Mouse (Mus musculus): ENCODE results near the gene Npas2. TPM values are rescaled to one million over a fixed set of nuclear protein-coding genes. Genes with fewer than 3 reads are reported as not detected.

Npas2 gene
- polyA plus RNA-seq, 1 experiment = 4.5 TPM

DNA sequence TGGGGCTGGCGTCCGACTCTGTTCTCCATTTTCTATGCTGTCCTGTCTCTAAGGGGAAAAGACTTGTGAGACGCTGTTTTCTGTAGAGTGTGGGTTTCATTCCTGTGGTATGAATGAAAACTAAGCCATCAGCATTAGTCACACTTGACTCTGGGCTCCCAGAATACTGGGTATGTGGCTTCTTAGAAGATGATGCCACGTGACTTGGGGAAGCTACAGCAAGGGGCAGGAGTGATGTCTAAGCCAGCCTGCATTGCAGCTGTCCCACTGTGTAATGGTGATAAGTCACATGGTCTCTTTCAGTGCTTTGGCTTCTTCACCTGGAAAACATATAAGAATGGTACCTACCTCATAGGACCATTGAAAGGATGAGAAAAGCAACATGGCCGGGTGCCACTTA lies 88.4 kb downstream of the Npas2 start:
- no peak overlapping the region for H3K27ac ChIP-seq (ENCODE audit: insufficient read depth, low read depth, low read length)
- no peak for DNase-seq

DNA sequence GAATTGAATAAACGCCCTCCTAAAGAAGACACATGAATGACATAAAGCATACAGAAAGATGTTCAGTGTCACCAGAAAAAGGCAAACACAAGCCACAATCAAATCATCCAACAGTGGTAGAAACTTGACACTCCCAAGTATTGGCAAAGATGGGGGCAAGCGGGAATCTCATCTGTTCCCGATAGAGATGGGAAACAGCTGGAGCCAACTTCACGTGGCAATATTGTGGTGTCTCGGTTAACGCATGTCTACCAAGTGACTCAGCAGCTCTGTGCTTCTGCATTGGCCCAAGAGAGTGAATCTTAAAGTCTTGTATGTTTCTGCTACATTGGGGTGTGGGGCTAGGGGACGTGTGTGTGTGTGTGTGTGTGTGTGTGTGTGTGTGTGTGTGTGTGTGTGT lies 89.8 kb downstream of the Npas2 start:
- 66% methylated on average over 7 of the region's 7 CpGs for WGBS
- Histone ChIP-seq H3K27ac (ENCODE audit: insufficient read depth, low read depth, low read length) (no peak overlapping the region), H3K36me3 (ENCODE audit: control insufficient read depth, insufficient read depth, low read length) (no peaks in the 10 kb centered on the region), H3K27me3 (replicated peaks; ENCODE audit: control insufficient read depth, insufficient read depth, low read length) (no peaks in the 10 kb centered on the region), H3K4me3 (ENCODE audit: insufficient read depth, low read depth, low read length) (no peak overlapping the region), H3K4me1 (ENCODE audit: control insufficient read depth, insufficient read depth, low read length) (no peaks in the 10 kb centered on the region)
- TF ChIP-seq POLR2A (IDR thresholded peaks at IDR 0.05; ENCODE audit: low read depth, low read length) (no peak), CTCF (conservative IDR thresholded peaks at IDR 0.05; ENCODE audit: insufficient read depth, insufficient read length, low read depth, low read length) (no peak)
- no peak for DNase-seq

More for the DNA sequence above, 88.4 kb downstream of the Npas2 start:
- WGBS = 87% methylated on average over 5 of the region's 5 CpGs
- Histone ChIP-seq H3K36me3 (ENCODE audit: control insufficient read depth, insufficient read depth, low read length) (no peaks in the 10 kb centered on the region), H3K27me3 (replicated peaks; ENCODE audit: control insufficient read depth, insufficient read depth, low read length) (no peaks in the 10 kb centered on the region), H3K4me1 (ENCODE audit: control insufficient read depth, insufficient read depth, low read length) (no peaks in the 10 kb centered on the region), H3K4me3 (ENCODE audit: insufficient read depth, low read depth, low read length) (no peak overlapping the region)
- TF ChIP-seq POLR2A (IDR thresholded peaks at IDR 0.05; ENCODE audit: low read depth, low read length) = no peak
- no peak for TF ChIP-seq CTCF (conservative IDR thresholded peaks at IDR 0.05; ENCODE audit: insufficient read depth, insufficient read length, low read depth, low read length)

DNA sequence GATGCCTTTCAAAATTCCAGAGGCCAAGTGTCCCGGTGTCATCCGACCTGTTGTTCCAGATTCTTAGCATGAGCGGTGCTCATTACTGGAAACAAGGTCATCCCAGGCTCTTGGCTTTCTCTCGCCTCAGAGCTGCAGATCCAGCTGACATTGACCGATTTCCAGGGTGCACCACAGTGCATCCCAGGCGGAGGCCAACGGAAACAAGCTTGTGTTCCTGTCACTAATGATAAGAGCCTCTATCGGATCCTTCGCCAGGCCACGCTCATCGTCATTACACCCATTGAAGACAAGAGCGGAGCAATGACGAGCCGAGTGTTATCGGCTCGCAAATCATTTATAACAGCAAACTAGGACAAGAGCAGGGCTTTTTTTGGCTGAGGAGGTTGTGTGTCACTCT lies 91.3 kb downstream of the Npas2 start:
- TF ChIP-seq POLR2A (IDR thresholded peaks at IDR 0.05; ENCODE audit: low read depth, low read length) = no peak
- TF ChIP-seq CTCF (conservative IDR thresholded peaks at IDR 0.05; ENCODE audit: insufficient read depth, insufficient read length, low read depth, low read length) = no peak
- no peaks in the 10 kb centered on the region for H3K36me3 ChIP-seq (ENCODE audit: control insufficient read depth, insufficient read depth, low read length)
- peak; percentile 77 for DNase-seq
- H3K4me1 ChIP-seq (ENCODE audit: control insufficient read depth, insufficient read depth, low read length) = no peaks in the 10 kb centered on the region
- no peaks in the 10 kb centered on the region for H3K27me3 ChIP-seq (replicated peaks; ENCODE audit: control insufficient read depth, insufficient read depth, low read length)
- no peak overlapping the region for H3K27ac ChIP-seq (ENCODE audit: insufficient read depth, low read depth, low read length)
- no peak overlapping the region for H3K4me3 ChIP-seq (ENCODE audit: insufficient read depth, low read depth, low read length)
- 75% methylated on average over 16 of the region's 16 CpGs for WGBS

DNA sequence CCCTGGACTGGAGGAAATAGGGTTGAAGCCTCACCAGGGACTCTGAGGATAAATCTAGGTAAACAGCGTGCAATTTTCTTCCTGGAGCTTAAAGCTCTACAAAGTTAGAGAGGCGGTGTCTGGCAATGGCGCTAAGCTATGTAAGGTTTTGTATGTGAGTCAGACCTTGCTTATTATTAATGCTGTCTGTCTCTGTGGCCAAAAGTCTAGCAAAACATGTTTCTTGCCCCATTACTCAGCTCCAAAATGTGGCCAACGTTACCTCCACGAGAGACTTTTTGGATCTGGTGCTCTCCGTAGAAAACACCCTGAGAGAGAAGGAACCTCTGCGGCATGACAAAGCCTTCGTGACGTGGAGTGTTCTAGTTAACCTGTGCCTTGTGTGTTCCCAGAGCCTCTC lies 93.5 kb downstream of the Npas2 start:
- H3K27me3 ChIP-seq (replicated peaks; ENCODE audit: control insufficient read depth, insufficient read depth, low read length) = no peaks in the 10 kb centered on the region
- H3K4me1 ChIP-seq (ENCODE audit: control insufficient read depth, insufficient read depth, low read length) = no peaks in the 10 kb centered on the region
- DNase-seq = no peak
- no peak for TF ChIP-seq CTCF (conservative IDR thresholded peaks at IDR 0.05; ENCODE audit: insufficient read depth, insufficient read length, low read depth, low read length)
- TF ChIP-seq POLR2A (IDR thresholded peaks at IDR 0.05; ENCODE audit: low read depth, low read length) = no peak
- 94% methylated on average over 9 of the region's 9 CpGs for WGBS
- H3K36me3 ChIP-seq (ENCODE audit: control insufficient read depth, insufficient read depth, low read length) = no peaks in the 10 kb centered on the region
- H3K27ac ChIP-seq (ENCODE audit: insufficient read depth, low read depth, low read length) = no peak overlapping the region
- no peak overlapping the region for H3K4me3 ChIP-seq (ENCODE audit: insufficient read depth, low read depth, low read length)

DNA sequence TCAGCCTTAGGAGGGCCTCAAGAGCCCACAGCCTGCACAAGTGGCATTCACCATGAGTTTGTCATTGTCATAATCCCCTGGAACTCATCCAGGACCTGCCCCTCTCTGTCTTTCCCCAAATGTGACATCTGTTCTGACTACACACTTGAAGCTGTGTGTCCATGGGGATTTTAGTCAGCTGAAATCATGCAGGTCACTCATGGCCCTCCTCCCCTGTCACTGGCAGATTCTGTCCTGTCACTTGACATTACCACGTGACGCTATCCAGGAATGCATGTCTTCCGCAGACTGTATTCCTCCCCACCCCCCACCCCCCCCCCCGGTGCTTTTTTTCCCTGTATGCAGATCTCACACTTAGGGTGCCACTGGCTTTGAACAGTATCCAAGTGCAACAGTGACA lies 94.3 kb downstream of the Npas2 start:
- DNase-seq = peak; percentile 15
- Histone ChIP-seq H3K36me3 (ENCODE audit: control insufficient read depth, insufficient read depth, low read length) (no peaks in the 10 kb centered on the region), H3K4me3 (ENCODE audit: insufficient read depth, low read depth, low read length) (no peak overlapping the region), H3K27ac (ENCODE audit: insufficient read depth, low read depth, low read length) (no peak overlapping the region), H3K27me3 (replicated peaks; ENCODE audit: control insufficient read depth, insufficient read depth, low read length) (no peaks in the 10 kb centered on the region), H3K4me1 (ENCODE audit: control insufficient read depth, insufficient read depth, low read length) (no peaks in the 10 kb centered on the region)
- no peak for TF ChIP-seq POLR2A (IDR thresholded peaks at IDR 0.05; ENCODE audit: low read depth, low read length)
- no peak for TF ChIP-seq CTCF (conservative IDR thresholded peaks at IDR 0.05; ENCODE audit: insufficient read depth, insufficient read length, low read depth, low read length)
- 54% methylated on average over 4 of the region's 4 CpGs for WGBS

DNA sequence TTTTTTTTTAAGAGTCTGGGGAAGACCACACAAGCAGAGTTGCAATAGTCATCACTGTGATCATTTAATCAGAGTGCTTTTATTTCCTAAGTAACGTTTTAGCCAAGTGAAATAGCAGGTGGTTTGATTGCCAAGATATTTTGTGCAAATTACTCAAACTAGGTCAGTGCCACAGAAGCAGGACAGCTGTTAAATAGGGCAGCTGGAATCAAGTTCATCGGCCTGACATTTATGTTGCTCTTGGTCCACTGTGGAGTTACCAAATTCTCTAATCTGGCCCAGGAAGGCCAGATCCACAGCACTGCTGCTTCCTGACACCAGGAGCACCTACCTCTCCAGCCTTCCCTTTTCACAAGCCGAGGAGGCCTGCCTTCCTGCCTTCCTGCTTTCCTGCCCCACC lies 94.9 kb downstream of the Npas2 start:
- no peak overlapping the region for H3K27ac ChIP-seq (ENCODE audit: insufficient read depth, low read depth, low read length)
- no peak overlapping the region for H3K4me3 ChIP-seq (ENCODE audit: insufficient read depth, low read depth, low read length)
- no peaks in the 10 kb centered on the region for H3K36me3 ChIP-seq (ENCODE audit: control insufficient read depth, insufficient read depth, low read length)
- 37% methylated on average over 3 of the region's 3 CpGs for WGBS
- H3K27me3 ChIP-seq (replicated peaks; ENCODE audit: control insufficient read depth, insufficient read depth, low read length) = no peaks in the 10 kb centered on the region
- H3K4me1 ChIP-seq (ENCODE audit: control insufficient read depth, insufficient read depth, low read length) = no peaks in the 10 kb centered on the region
- peak; percentile 28 for DNase-seq
- TF ChIP-seq CTCF (conservative IDR thresholded peaks at IDR 0.05; ENCODE audit: insufficient read depth, insufficient read length, low read depth, low read length) = no peak
- TF ChIP-seq POLR2A (IDR thresholded peaks at IDR 0.05; ENCODE audit: low read depth, low read length) = no peak

DNA sequence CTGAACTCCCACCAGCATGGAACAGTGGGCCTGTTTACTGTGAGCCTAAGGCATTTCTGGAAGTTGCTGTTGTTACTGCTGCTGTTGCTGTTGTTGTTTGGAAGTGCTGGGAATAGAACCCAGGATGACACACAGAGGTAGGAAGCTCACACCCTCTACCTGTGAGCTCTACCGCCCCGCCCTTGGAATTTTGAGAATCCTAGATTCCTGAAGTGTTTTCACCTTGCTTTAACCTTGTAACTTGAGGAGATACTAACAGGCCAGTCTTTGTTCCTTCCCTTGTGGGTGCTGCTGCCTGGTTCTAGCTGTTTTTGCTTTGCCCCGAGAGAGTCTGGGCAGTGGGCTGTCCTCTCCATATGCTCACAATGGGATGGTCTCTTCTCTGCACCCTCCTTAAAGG lies 98.5 kb downstream of the Npas2 start:
- Histone ChIP-seq H3K4me3 (ENCODE audit: insufficient read depth, low read depth, low read length) (no peak overlapping the region), H3K4me1 (ENCODE audit: control insufficient read depth, insufficient read depth, low read length) (no peaks in the 10 kb centered on the region), H3K27me3 (replicated peaks; ENCODE audit: control insufficient read depth, insufficient read depth, low read length) (no peaks in the 10 kb centered on the region), H3K27ac (ENCODE audit: insufficient read depth, low read depth, low read length) (no peak overlapping the region), H3K36me3 (ENCODE audit: control insufficient read depth, insufficient read depth, low read length) (no peaks in the 10 kb centered on the region)
- 82% methylated on average over 3 of the region's 3 CpGs for WGBS
- DNase-seq = no peak
- no peak for TF ChIP-seq CTCF (conservative IDR thresholded peaks at IDR 0.05; ENCODE audit: insufficient read depth, insufficient read length, low read depth, low read length)
- no peak for TF ChIP-seq POLR2A (IDR thresholded peaks at IDR 0.05; ENCODE audit: low read depth, low read length)

DNA sequence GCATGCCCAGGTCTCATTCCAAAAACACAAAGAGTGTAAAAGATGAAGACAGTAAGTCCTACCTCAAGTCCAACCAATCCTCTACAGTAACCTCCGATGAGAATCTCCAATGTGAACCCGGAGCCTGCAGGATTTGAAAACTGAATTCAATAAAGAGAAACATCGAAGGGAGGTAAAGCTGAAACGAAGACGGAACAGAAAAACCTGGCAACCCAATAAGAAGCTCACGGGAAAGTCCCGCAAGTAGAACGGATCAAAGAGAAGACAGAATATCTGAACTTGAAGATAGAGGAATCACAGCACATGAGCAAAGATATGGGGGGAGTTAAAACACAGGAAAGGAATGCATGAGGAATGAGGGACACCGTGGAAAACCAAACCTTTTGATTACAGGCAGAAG lies 104.8 kb downstream of the Npas2 start:
- H3K4me1 ChIP-seq (ENCODE audit: control insufficient read depth, insufficient read depth, low read length) = no peaks in the 10 kb centered on the region
- H3K4me3 ChIP-seq (ENCODE audit: insufficient read depth, low read depth, low read length) = no peak overlapping the region
- H3K36me3 ChIP-seq (ENCODE audit: control insufficient read depth, insufficient read depth, low read length) = no peaks in the 10 kb centered on the region
- no peaks in the 10 kb centered on the region for H3K27me3 ChIP-seq (replicated peaks; ENCODE audit: control insufficient read depth, insufficient read depth, low read length)
- WGBS = 94% methylated on average over 9 of the region's 9 CpGs
- TF ChIP-seq CTCF (conservative IDR thresholded peaks at IDR 0.05; ENCODE audit: insufficient read depth, insufficient read length, low read depth, low read length) = no peak
- no peak for TF ChIP-seq POLR2A (IDR thresholded peaks at IDR 0.05; ENCODE audit: low read depth, low read length)
- no peak overlapping the region for H3K27ac ChIP-seq (ENCODE audit: insufficient read depth, low read depth, low read length)
- no peak for DNase-seq

Measured in kidney, adult 2 months (tissue).